Mouse (Mus musculus) thymus, postnatal 14 days (tissue): ENCODE data around the gene Ciart.
"Not testable (repeated sequence)": the region's sequence is repeated elsewhere in the genome, so short reads cannot be mapped to it uniquely, and the experiment has no call there.

Source experiments
- DNase-seq: peaks from one replicate; pipeline ENCODE4 v3.0.0; 2021

Gene Ciart

DNA sequence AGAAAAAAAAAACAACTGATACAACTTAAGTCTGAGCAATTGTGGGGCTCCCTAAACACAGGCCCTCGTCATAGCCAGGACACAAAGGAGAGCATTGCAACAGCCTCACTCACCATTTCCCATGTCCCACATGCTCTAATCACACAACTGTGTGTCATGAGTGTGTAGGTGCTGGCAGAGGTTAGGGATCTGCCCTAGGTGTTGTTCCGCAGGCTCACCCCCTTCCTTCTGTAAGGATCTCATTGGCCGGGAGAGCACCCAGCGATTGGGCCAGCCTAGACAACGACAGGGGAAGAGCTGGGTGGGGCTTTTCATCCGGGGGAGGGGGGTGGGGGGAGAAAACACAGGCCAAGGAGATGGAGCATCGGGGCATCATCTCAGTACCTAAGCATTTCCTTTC lies 18.5 kb downstream of the Ciart start:
- DNase-seq = no peak

- DNase-seq = peak; percentile 88
Observed at GRCm38 (mm10) chr3:95861796-95862195, 20.3 kb downstream of the Ciart start.

DNA sequence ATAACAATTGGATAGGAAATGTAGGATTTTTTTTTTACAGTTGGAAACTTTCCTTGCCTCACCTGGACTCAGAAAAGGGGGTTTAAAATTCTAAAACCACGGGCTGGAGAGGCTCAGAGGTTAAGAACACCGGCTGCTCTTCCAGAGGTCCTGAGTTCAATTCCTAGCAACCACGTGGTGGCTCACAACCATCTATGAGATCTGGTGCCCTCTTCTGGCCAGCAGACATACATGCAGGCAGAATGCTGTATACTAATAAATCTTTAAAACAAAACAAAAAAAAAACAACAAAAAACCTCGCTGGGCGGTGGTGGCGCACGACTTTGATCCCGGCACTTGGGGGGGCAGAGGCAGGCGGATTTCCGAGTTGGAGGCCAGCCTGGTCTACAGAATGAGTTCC lies 20.8 kb downstream of the Ciart start:
- DNase-seq = peak; percentile 48

DNA sequence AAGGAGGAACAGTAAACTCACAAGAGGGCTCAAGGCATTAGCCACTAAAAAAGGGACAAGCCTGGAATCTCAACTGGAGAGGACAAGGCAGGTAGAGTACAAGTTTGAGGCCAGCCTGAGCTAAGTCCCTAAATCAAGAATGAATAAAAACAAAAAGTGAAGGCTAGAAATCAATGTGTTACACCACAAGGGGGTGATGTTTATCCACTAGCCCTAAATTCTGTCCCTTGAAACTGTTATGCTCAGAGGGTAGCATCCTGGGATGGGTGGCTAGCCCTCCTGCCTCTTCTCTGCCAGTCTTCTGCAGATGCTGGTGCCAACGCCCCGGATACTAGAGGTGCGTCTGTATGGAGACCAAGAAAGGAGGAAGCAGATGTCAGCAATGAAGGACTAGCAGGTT lies 21.7 kb downstream of the Ciart start:
- DNase-seq = peak; percentile 14

DNA sequence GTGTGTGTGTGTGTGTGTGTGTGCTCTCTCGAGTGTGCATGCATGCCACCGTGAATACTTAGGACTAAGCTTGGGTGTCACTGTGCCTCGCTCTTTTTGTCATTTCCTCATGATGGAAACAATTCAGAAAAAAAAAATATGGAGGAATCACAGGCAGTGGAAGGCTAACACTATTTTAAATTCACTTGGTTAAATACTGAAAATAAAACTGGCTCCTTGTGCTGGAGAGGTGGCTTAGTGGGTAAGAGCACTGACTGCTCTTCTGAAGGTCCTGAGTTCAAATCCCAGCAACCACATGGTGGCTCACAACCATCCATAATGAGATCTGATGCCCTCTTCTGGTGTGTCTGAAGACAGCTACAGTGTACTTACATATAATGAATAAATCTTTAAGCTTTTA lies 23.8 kb downstream of the Ciart start:
- DNase-seq = not testable (repeated sequence)

- DNase-seq = not testable (repeated sequence)
Observed at GRCm38 (mm10) chr3:95857050-95857449, 25.0 kb downstream of the Ciart start.

GRCm38 (mm10) chr3:95856115-95856514 lies 25.9 kb downstream of the Ciart start:
- no peak for DNase-seq

DNA sequence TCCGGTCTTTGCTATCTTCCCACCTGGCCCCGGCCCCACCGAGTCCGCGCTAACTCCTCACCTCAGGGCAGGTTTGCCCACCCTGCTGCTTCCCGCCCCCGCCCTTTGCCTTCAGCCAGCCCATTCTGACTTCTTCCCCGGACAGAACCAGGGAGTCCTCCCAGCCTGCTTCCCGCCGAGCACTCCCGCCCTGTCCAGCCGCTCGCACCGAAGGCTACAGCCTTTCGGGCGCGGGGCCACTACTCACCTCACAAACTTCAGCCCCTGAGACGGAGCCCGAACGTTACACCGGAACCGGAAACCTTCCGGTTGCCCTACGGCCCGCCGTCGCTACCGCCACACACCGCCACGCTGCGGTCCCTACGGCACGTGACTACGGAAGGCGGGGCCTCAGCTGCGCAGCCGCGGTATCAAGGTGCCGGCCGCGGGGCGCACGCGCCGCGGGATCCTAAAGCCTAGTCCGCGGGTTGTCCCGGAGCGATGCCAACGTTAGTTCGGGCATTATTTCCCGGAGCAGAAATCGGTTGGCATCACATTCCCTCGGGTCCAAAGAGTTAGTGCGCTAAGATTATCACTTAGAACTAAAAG lies 26.5 kb downstream of the Ciart start, which contains the start of gene Prpf3:
TSS of gene Prpf3 (minus strand) at position 384 of the 588 bp plus-strand sequence.
- peak; percentile 95 for DNase-seq

GRCm38 (mm10) chr3:95851317-95851716 lies 30.7 kb downstream of the Ciart start:
- DNase-seq = no peak

- DNase-seq = no peak
Observed at GRCm38 (mm10) chr3:95850611-95851010, 31.4 kb downstream of the Ciart start.

GRCm38 (mm10) chr3:95842503-95843214 lies 39.4 kb downstream of the Ciart start:
- peak; percentile 25 for DNase-seq

DNA sequence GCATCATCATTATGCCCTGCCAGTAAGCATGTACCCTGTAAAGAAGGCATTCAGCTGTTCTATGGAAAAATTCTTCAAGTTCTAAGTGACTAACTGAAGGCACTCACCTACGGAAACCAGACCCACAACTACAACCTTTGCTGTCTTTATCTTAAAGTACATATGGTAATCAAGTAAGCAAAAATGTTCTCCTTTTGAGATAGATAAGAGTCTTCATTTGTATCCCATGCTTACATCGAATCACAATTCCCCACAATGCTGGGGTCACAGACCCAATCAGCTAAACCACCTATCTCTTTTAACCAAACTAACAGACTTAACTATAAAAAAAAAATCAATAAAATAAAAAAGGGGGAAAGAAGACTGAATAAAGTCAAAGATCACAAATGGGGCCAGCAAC lies 42.8 kb downstream of the Ciart start:
- no peak for DNase-seq

DNA sequence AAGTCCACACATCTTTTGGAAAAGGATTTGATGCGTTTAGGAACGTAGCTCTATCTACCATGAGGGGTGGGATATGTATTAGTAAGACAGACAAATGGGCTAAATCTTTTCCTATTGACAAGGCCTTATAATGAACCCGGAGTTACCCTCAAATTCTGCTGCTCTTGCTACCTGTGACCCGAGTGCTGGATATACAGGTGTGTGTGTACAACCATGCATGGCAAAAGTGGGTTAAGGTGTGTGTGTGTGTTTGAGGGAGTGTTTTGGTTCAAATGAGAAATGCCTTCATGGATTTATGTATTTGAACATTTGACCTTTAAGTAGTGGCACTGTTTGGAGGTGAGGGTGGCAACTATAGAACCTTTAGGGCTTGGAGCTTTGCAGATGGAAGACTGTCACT lies 53.0 kb downstream of the Ciart start:
- no peak for DNase-seq
